In genomic region chr1:150389390-150390129, GRCm38 (mm10) we compare ENCODE assay signal across 16 mouse cellular contexts.
"Had no signal": no experiment of that assay in that cellular context is flagged by ENCODE, and none has a peak within 500 bp of the region (broad histone marks: within the 10 kb centered on the region; RNA-seq: fewer than 3 reads in every experiment).

No protein-coding gene starts in this region.

- H3K9ac ChIP-seq: liver, embryonic 14.5 days; lung, embryonic 14.5 days; midbrain, embryonic 12.5 days; neural tube, embryonic 13.5 days; neural tube, embryonic 15.5 days had no signal

- H3K27me3 ChIP-seq: midbrain, embryonic 12.5 days; neural tube, embryonic 13.5 days; neural tube, embryonic 15.5 days had no signal

- H3K4me2 ChIP-seq: lung, embryonic 14.5 days; midbrain, embryonic 12.5 days; neural tube, embryonic 13.5 days; neural tube, embryonic 15.5 days had no signal

- H3K4me3 ChIP-seq: midbrain, embryonic 10.5 days; midbrain, embryonic 12.5 days; myocyte; neural tube, embryonic 13.5 days; neural tube, embryonic 15.5 days had no signal

- DNase-seq: lung, adult 18-20 months; lung, embryonic 14.5 days; lung, postnatal 10 days; lung, postnatal 4 days; midbrain, embryonic 14.5 days; right cerebral cortex, postnatal 14 days; thymus, adult 2 months; thymus, postnatal 25 days; thymus, postnatal 4 days had no signal

- H3K9me3 ChIP-seq: midbrain, embryonic 10.5 days; midbrain, embryonic 12.5 days; neural tube, embryonic 13.5 days; neural tube, embryonic 15.5 days had no signal

- H3K27ac ChIP-seq: liver, embryonic 14.5 days; midbrain, embryonic 10.5 days; midbrain, embryonic 12.5 days; neural tube, embryonic 13.5 days; neural tube, embryonic 15.5 days had no signal

- ATAC-seq: midbrain, embryonic 16.5 days had no signal
